Comparison of ENCODE assay signal across 22 mouse cellular contexts in the genomic region with DNA sequence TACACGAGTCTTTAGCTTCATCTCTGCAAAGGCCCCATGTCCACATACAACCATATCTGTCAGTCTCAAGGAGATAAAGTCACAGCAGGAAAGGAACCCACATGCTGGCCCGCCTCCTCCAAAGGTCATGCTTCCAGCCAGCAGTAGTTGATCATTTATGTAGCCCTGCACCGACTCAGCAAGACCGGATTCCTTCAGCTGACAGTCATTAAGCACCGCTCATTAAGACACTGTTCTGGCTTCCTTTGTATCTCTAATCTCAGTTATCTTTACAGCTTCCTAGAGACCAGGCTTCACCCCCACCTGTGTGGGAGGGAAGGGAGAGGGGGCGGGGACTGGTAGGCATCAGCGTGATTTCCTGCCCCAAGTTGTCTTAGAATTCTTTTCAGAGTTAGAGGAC.
A peak's percentile ranks its signal among the peaks of the same experiment; 100 is the strongest.
DNase-seq lines count a peak whose midpoint lies in the region; ATAC-seq lines count a peak whose summit lies in the region.
"Had no signal": no experiment of that assay in that cellular context is flagged by ENCODE, and none has a peak within 500 bp of the region (broad histone marks: within the 10 kb centered on the region; RNA-seq: fewer than 3 reads in every experiment).

No protein-coding gene starts in this region.

- H3K36me3 ChIP-seq in hindbrain, embryonic 13.5 days = no peaks in the 10 kb centered on the region
- no peaks in the 10 kb centered on the region for H3K36me3 ChIP-seq in hindbrain, embryonic 14.5 days (replicated peaks; ENCODE audit: control insufficient read depth, insufficient read depth)
- H3K36me3 ChIP-seq in intestine, embryonic 15.5 days = no peaks in the 10 kb centered on the region
- H3K36me3 ChIP-seq: embryonic facial prominence, embryonic 10.5 days; heart, embryonic 13.5 days; limb, embryonic 12.5 days; midbrain, embryonic 12.5 days had no signal

- H3K9ac ChIP-seq in hindbrain, embryonic 13.5 days = no peak overlapping the region
- H3K9ac ChIP-seq in hindbrain, embryonic 14.5 days = no peak overlapping the region
- no peak overlapping the region for H3K9ac ChIP-seq in intestine, embryonic 15.5 days
- H3K9ac ChIP-seq: forebrain, postnatal 0 days; heart, embryonic 13.5 days; limb, embryonic 12.5 days; liver, postnatal 0 days; midbrain, embryonic 12.5 days had no signal

- WGBS in hindbrain, embryonic 13.5 days = 39% methylated on average over 7 of the region's 7 CpGs
- 39% methylated on average over 7 of the region's 7 CpGs for WGBS in hindbrain, embryonic 14.5 days
- 15% methylated on average over 7 of the region's 7 CpGs for WGBS in intestine, embryonic 15.5 days

- H3K27me3 ChIP-seq in hindbrain, embryonic 13.5 days = peaks cover 25% of the 10 kb centered on the region
- H3K27me3 ChIP-seq in hindbrain, embryonic 14.5 days (ENCODE audit: control insufficient read depth, insufficient read depth, low read length) = no peaks in the 10 kb centered on the region
- H3K27me3 ChIP-seq in intestine, embryonic 15.5 days (replicated peaks) = no peaks in the 10 kb centered on the region

- H3K4me3 ChIP-seq in hindbrain, embryonic 13.5 days = no peak overlapping the region
- no peak overlapping the region for H3K4me3 ChIP-seq in hindbrain, embryonic 14.5 days (replicated peaks; ENCODE audit: low read length)
- H3K4me3 ChIP-seq in intestine, embryonic 15.5 days (replicated peaks) = no peak overlapping the region
- H3K4me3 ChIP-seq: embryonic facial prominence, embryonic 10.5 days; heart, embryonic 13.5 days; limb, embryonic 12.5 days; midbrain, embryonic 12.5 days had no signal

- H3K4me2 ChIP-seq in hindbrain, embryonic 13.5 days = no peak overlapping the region
- no peak overlapping the region for H3K4me2 ChIP-seq in hindbrain, embryonic 14.5 days (replicated peaks)
- H3K4me2 ChIP-seq in intestine, embryonic 15.5 days (replicated peaks) = 0 out of 2 replicates have a peak overlapping the region, but pooled peaks have one; percentile 26
- H3K4me2 ChIP-seq: heart, embryonic 13.5 days; limb, embryonic 12.5 days; liver, embryonic 11.5 days; midbrain, embryonic 12.5 days had no signal

- ATAC-seq in hindbrain, embryonic 13.5 days (ENCODE audit: low FRiP score) = no peak
- ATAC-seq in hindbrain, embryonic 14.5 days (ENCODE audit: low FRiP score) = no peak
- ATAC-seq in intestine, embryonic 15.5 days = peak; percentile 91
- ATAC-seq: forebrain, postnatal 0 days; liver, postnatal 0 days; lung, postnatal 0 days had no signal

- peak overlapping the region; percentile 23; the same call in 1 of the 2 replicates for H3K27ac ChIP-seq in hindbrain, embryonic 13.5 days
- H3K27ac ChIP-seq in hindbrain, embryonic 14.5 days = no peak overlapping the region
- peak overlapping the region; percentile 34; the same call in 1 of the 2 replicates for H3K27ac ChIP-seq in intestine, embryonic 15.5 days
- H3K27ac ChIP-seq: embryonic facial prominence, embryonic 10.5 days; heart, embryonic 13.5 days; limb, embryonic 12.5 days; midbrain, embryonic 12.5 days had no signal

- H3K4me1 ChIP-seq in hindbrain, embryonic 13.5 days (replicated peaks) = peaks cover 17% of the 10 kb centered on the region
- H3K4me1 ChIP-seq in hindbrain, embryonic 14.5 days (replicated peaks; ENCODE audit: control insufficient read depth, insufficient read depth, low read length) = no peaks in the 10 kb centered on the region
- 0 out of 2 replicates have a peak, but pooled peaks cover 2% of the 10 kb centered on the region for H3K4me1 ChIP-seq in intestine, embryonic 15.5 days (replicated peaks)
- H3K4me1 ChIP-seq: heart, embryonic 13.5 days had no signal

- H3K9me3 ChIP-seq in hindbrain, embryonic 13.5 days = no peaks in the 10 kb centered on the region
- no peaks in the 10 kb centered on the region for H3K9me3 ChIP-seq in hindbrain, embryonic 14.5 days (ENCODE audit: control insufficient read depth, low read length)
- no peaks in the 10 kb centered on the region for H3K9me3 ChIP-seq in intestine, embryonic 15.5 days
- H3K9me3 ChIP-seq: embryonic facial prominence, embryonic 10.5 days; heart, embryonic 13.5 days; limb, embryonic 12.5 days; midbrain, embryonic 12.5 days had no signal

- no peak for DNase-seq in hindbrain, embryonic 14.5 days (ENCODE audit: low spot score)
- DNase-seq in kidney, adult 9 months = peak; percentile 86
- DNase-seq in kidney, postnatal 36 days = peak; percentile 75 to 82
- DNase-seq in heart, adult 9 months (ENCODE audit: low spot score in 2 of 2) = no peak
- DNase-seq in layer of hippocampus, adult 9-11 months = no peak
- DNase-seq in layer of hippocampus, adult 11-12 months (ENCODE audit: low spot score) = no peak
- DNase-seq: adrenal gland, adult 8-10 months; cerebellum, adult 9-10 months; forebrain, postnatal 0 days; gastrocnemius, postnatal 14 days; heart, adult 11 months; heart, postnatal 14 days; liver, postnatal 0 days; right cerebral cortex, postnatal 14 days had no signal

Comparison
In these comparisons a context has a peak if more than half of its experiments do, and no peak if none do; other contexts are left out.
1. DNase-seq: peak in kidney, adult 9 months (single experiment) and kidney, postnatal 36 days (2 of 2); none in hindbrain, embryonic 14.5 days (single experiment), heart, adult 9 months (0 of 2), layer of hippocampus, adult 9-11 months (single experiment) and layer of hippocampus, adult 11-12 months (single experiment).